Mouse (Mus musculus): ENCODE measurements around the gene Kifc1. TPM values are rescaled to one million over a fixed set of nuclear protein-coding genes. Genes with fewer than 3 reads are reported as not detected.

Kifc1 gene
- polyA plus RNA-seq (2012; fragmentation: generic; extraction: Trizol) = 32.2 TPM

DNA sequence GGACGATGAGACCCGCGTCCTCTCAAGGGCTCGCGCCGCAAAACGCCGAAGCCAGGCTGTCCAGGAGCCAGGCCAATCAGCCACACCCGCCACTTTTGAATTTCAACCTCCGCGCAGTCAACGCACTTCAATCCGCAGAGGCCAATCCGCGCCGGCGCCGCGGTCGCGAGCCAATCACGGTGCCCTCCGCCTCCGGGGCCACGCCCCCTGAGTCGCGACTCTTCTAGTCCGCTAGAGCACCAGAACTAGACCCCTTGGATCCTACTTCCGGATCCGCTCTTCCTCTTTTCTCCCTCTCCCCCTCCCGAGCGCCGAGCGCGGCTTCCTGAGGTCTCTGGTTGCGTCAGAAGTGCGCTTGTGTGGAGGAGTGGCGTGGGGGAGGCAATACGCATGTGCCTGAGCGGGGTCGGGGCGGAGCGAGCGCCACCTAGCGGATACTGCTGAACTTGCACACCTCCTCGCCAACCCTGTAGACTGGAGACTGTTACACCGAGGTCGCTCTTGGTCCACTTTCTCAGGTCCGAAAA, at the start of gene Kifc1:
Kifc1 (minus strand) TSS at position 129 of the 527 bp plus-strand sequence.
- peak within 1 kb of the TSS; percentile 44 for H3K4me3 ChIP-seq
- TF ChIP-seq CEBPB (IDR thresholded peaks at IDR 0.05; ENCODE audit: insufficient read depth, poor library complexity, severe bottlenecking) (peak; percentile 70), MAX (IDR thresholded peaks at IDR 0.05; ENCODE audit: low read depth) (no peak), REST (IDR thresholded peaks at IDR 0.05; ENCODE audit: insufficient read depth, insufficient read length) (no peak), POLR2A (IDR thresholded peaks at IDR 0.05; ENCODE audit: insufficient read length, low read depth) (peak; percentile 0), MYOG (IDR thresholded peaks at IDR 0.05; ENCODE audit: control insufficient read depth in 1 of 3, insufficient read depth in 1 of 3, insufficient read length in 2 of 3, low read depth in 2 of 3) (peak in 1 of 3 experiments; percentile 41), POLR2AphosphoS2 (IDR thresholded peaks at IDR 0.05; ENCODE audit: insufficient read length, low read depth) (peak; percentile 65), MYOD1 (IDR thresholded peaks at IDR 0.05; ENCODE audit: control insufficient read depth in 1 of 3, insufficient read length in 2 of 3, low read depth in 2 of 3) (peak in 1 of 3 experiments; percentile 19), E2F4 (IDR thresholded peaks at IDR 0.05; ENCODE audit: insufficient read depth) (peak; percentile 90)

DNA sequence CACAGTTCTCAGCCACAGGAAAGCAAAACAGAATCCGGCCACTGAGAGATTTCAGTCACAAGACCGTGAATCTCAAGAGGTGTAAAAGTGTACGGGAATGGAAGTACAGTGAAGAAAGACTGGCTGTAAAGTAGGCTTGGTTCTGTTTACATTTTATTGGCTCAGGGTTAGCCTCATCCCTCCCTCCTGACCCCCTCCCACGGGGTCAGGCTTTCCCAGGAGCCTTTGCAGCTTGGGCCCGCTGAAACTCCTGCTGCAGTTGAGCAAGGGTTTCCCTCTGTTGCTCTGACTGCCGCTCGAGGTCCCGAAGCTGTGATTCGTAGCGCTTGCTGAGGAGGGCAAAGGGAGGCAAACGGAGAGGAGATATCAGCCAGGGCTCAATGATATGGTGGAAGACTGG, 48.3 kb upstream of the Kifc1 start:
- no peaks in the 10 kb centered on the region for H3K27me3 ChIP-seq (ENCODE audit: control insufficient read depth, insufficient read depth, insufficient read length)
- H3K79me2 ChIP-seq (ENCODE audit: control insufficient read depth, insufficient read depth) = peaks cover 23% of the 10 kb centered on the region
- no peaks in the 10 kb centered on the region for H3K36me3 ChIP-seq (ENCODE audit: control insufficient read depth, insufficient read depth)
- peak overlapping the region; percentile 81 for H3K4me3 ChIP-seq
- no peak overlapping the region for H3ac ChIP-seq (ENCODE audit: control insufficient read depth, insufficient read length)
- TF ChIP-seq E2F4 (IDR thresholded peaks at IDR 0.05; ENCODE audit: insufficient read depth) (no peak), TCF3 (IDR thresholded peaks at IDR 0.05; ENCODE audit: insufficient read length, low read depth) (no peak), POLR2AphosphoS2 (IDR thresholded peaks at IDR 0.05; ENCODE audit: insufficient read length, low read depth) (no peak), POLR2A (IDR thresholded peaks at IDR 0.05; ENCODE audit: insufficient read length, low read depth) (no peak), USF1 (IDR thresholded peaks at IDR 0.05; ENCODE audit: low read depth) (no peak), REST (IDR thresholded peaks at IDR 0.05; ENCODE audit: insufficient read depth, insufficient read length) (no peak), SRF (IDR thresholded peaks at IDR 0.05; ENCODE audit: control insufficient read depth, insufficient read length, low read depth) (no peak), CEBPB (IDR thresholded peaks at IDR 0.05; ENCODE audit: insufficient read depth, poor library complexity, severe bottlenecking) (no peak), MYOD1 (IDR thresholded peaks at IDR 0.05; ENCODE audit: control insufficient read depth in 1 of 3, insufficient read length in 2 of 3, low read depth in 2 of 3) (no peak), MYOG (IDR thresholded peaks at IDR 0.05; ENCODE audit: control insufficient read depth in 1 of 3, insufficient read depth in 1 of 3, insufficient read length in 2 of 3, low read depth in 2 of 3) (no peak)
- H3K4me2 ChIP-seq (ENCODE audit: low read depth) = peak overlapping the region; percentile 86

More for the DNA sequence above, at the start of gene Kifc1:
- Histone ChIP-seq H3K27me3 (ENCODE audit: control insufficient read depth, insufficient read depth, insufficient read length) (no peaks in the 10 kb centered on the region), H3K4me2 (ENCODE audit: low read depth) (peak within 1 kb of the TSS; percentile 70), H3ac (ENCODE audit: control insufficient read depth, insufficient read length) (peak within 1 kb of the TSS; percentile 48), H3K79me2 (ENCODE audit: control insufficient read depth, insufficient read depth) (peaks cover 27% of the 10 kb centered on the region), H3K36me3 (ENCODE audit: control insufficient read depth, insufficient read depth) (no peaks in the 10 kb centered on the region)

- no peaks in the 10 kb centered on the region for H3K36me3 ChIP-seq (ENCODE audit: control insufficient read depth, insufficient read depth)
- H3K4me2 ChIP-seq (ENCODE audit: low read depth) = no peak overlapping the region
- H3K27me3 ChIP-seq (ENCODE audit: control insufficient read depth, insufficient read depth, insufficient read length) = no peaks in the 10 kb centered on the region
- peaks cover 23% of the 10 kb centered on the region for H3K79me2 ChIP-seq (ENCODE audit: control insufficient read depth, insufficient read depth)
- TF ChIP-seq POLR2A (IDR thresholded peaks at IDR 0.05; ENCODE audit: insufficient read length, low read depth) = no peak
- TF ChIP-seq MAX (IDR thresholded peaks at IDR 0.05; ENCODE audit: low read depth) = no peak
- TF ChIP-seq USF1 (IDR thresholded peaks at IDR 0.05; ENCODE audit: low read depth) = no peak
- no peak for TF ChIP-seq SRF (IDR thresholded peaks at IDR 0.05; ENCODE audit: control insufficient read depth, insufficient read length, low read depth)
- no peak for TF ChIP-seq CEBPB (IDR thresholded peaks at IDR 0.05; ENCODE audit: insufficient read depth, poor library complexity, severe bottlenecking)
- TF ChIP-seq POLR2AphosphoS2 (IDR thresholded peaks at IDR 0.05; ENCODE audit: insufficient read length, low read depth) = no peak
- TF ChIP-seq MYOD1 (IDR thresholded peaks at IDR 0.05; ENCODE audit: control insufficient read depth in 1 of 3, insufficient read length in 2 of 3, low read depth in 2 of 3) = no peak
- TF ChIP-seq TCF3 (IDR thresholded peaks at IDR 0.05; ENCODE audit: insufficient read length, low read depth) = no peak
- TF ChIP-seq E2F4 (IDR thresholded peaks at IDR 0.05; ENCODE audit: insufficient read depth) = no peak
- no peak for TF ChIP-seq TCF12 (IDR thresholded peaks at IDR 0.05; ENCODE audit: insufficient read depth, poor library complexity, severe bottlenecking)
- no peak for TF ChIP-seq REST (IDR thresholded peaks at IDR 0.05; ENCODE audit: insufficient read depth, insufficient read length)
- no peak for TF ChIP-seq MYOG (IDR thresholded peaks at IDR 0.05; ENCODE audit: control insufficient read depth in 1 of 3, insufficient read depth in 1 of 3, insufficient read length in 2 of 3, low read depth in 2 of 3)
- no peak overlapping the region for H3ac ChIP-seq (ENCODE audit: control insufficient read depth, insufficient read length)
- no peak overlapping the region for H3K4me3 ChIP-seq
Observed at GRCm38 (mm10) chr17:33936993-33937392, 46.5 kb upstream of the Kifc1 start.

GRCm38 (mm10) chr17:33935422-33936055, 45.1 kb upstream of the Kifc1 start:
- Histone ChIP-seq H3K79me2 (ENCODE audit: control insufficient read depth, insufficient read depth) (peaks cover 13% of the 10 kb centered on the region), H3K4me3 (no peak overlapping the region), H3K27me3 (ENCODE audit: control insufficient read depth, insufficient read depth, insufficient read length) (no peaks in the 10 kb centered on the region), H3K36me3 (ENCODE audit: control insufficient read depth, insufficient read depth) (no peaks in the 10 kb centered on the region), H3ac (ENCODE audit: control insufficient read depth, insufficient read length) (no peak overlapping the region), H3K4me2 (ENCODE audit: low read depth) (no peak overlapping the region)
- TF ChIP-seq USF1 (IDR thresholded peaks at IDR 0.05; ENCODE audit: low read depth) = no peak

DNA sequence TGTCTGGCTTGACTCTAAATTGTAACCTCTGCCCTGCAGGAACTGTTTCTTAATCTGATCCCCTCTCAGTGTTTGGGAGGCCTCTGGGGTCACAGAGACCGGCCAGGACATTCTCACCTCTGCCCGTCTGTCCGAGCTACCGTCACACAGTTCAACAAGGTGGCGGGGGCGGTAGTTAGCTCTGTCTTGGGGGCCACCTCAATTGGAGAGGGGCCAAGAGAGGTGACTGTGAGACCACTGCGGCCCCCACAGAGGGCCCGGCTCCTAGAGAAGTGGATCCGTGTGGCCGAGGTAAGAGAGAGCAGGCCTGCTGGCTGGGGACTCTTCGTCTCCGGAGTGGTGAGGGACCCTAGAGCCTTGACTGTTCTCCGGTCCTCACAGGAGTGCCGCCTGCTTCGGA, 42.5 kb upstream of the Kifc1 start:
- H3K4me2 ChIP-seq (ENCODE audit: low read depth) = no peak overlapping the region
- H3K4me3 ChIP-seq = no peak overlapping the region
- TF ChIP-seq E2F4 (IDR thresholded peaks at IDR 0.05; ENCODE audit: insufficient read depth) (no peak), MYOG (IDR thresholded peaks at IDR 0.05; ENCODE audit: control insufficient read depth in 1 of 3, insufficient read depth in 1 of 3, insufficient read length in 2 of 3, low read depth in 2 of 3) (no peak), TCF3 (IDR thresholded peaks at IDR 0.05; ENCODE audit: insufficient read length, low read depth) (no peak), POLR2A (IDR thresholded peaks at IDR 0.05; ENCODE audit: insufficient read length, low read depth) (no peak), TCF12 (IDR thresholded peaks at IDR 0.05; ENCODE audit: insufficient read depth, poor library complexity, severe bottlenecking) (no peak), REST (IDR thresholded peaks at IDR 0.05; ENCODE audit: insufficient read depth, insufficient read length) (no peak), MYOD1 (IDR thresholded peaks at IDR 0.05; ENCODE audit: control insufficient read depth in 1 of 3, insufficient read length in 2 of 3, low read depth in 2 of 3) (no peak), POLR2AphosphoS2 (IDR thresholded peaks at IDR 0.05; ENCODE audit: insufficient read length, low read depth) (no peak), CEBPB (IDR thresholded peaks at IDR 0.05; ENCODE audit: insufficient read depth, poor library complexity, severe bottlenecking) (no peak), SRF (IDR thresholded peaks at IDR 0.05; ENCODE audit: control insufficient read depth, insufficient read length, low read depth) (no peak), USF1 (IDR thresholded peaks at IDR 0.05; ENCODE audit: low read depth) (no peak), MAX (IDR thresholded peaks at IDR 0.05; ENCODE audit: low read depth) (no peak)
- no peaks in the 10 kb centered on the region for H3K36me3 ChIP-seq (ENCODE audit: control insufficient read depth, insufficient read depth)
- H3K79me2 ChIP-seq (ENCODE audit: control insufficient read depth, insufficient read depth) = peaks cover 8% of the 10 kb centered on the region
- H3ac ChIP-seq (ENCODE audit: control insufficient read depth, insufficient read length) = no peak overlapping the region
- no peaks in the 10 kb centered on the region for H3K27me3 ChIP-seq (ENCODE audit: control insufficient read depth, insufficient read depth, insufficient read length)

All from myocyte (in vitro differentiated cells).